Mouse (Mus musculus) thymus, adult 18-20 months (tissue): ENCODE results near the gene Gpkow.
A peak's percentile ranks its signal among the peaks of the same experiment; 100 is the strongest.

Source experiments
- DNase-seq, 2 experiments: peaks; one replicate each; pipeline ENCODE4 v3.0.0; 2022; ENCODE audit warnings: mixed read lengths in 2 of 2

Gpkow gene

DNA sequence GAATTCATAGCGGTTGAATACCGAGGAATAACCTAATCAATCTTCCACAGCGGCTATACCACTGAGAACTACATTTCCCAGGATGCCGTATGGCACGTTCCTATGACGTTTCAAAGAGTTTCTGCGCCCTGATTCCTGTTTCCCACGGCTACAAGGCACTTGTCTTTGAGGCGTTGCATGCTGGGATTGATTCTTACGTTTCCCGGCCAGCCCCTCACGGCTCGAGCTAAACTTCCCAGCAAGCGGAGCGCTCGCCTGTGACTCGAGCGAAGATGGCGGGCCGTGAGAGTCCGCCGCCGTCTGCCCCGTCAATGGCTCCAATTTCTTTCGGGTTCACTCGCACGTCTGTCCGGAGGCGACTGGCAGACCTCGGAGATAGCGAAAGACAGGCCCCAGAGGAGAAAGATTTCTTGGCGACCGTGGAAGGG lies at the start of gene Gpkow:
Gpkow (plus strand) TSS at position 178 of the 428 bp plus-strand sequence.
- DNase-seq = peak; percentile 70 to 79

DNA sequence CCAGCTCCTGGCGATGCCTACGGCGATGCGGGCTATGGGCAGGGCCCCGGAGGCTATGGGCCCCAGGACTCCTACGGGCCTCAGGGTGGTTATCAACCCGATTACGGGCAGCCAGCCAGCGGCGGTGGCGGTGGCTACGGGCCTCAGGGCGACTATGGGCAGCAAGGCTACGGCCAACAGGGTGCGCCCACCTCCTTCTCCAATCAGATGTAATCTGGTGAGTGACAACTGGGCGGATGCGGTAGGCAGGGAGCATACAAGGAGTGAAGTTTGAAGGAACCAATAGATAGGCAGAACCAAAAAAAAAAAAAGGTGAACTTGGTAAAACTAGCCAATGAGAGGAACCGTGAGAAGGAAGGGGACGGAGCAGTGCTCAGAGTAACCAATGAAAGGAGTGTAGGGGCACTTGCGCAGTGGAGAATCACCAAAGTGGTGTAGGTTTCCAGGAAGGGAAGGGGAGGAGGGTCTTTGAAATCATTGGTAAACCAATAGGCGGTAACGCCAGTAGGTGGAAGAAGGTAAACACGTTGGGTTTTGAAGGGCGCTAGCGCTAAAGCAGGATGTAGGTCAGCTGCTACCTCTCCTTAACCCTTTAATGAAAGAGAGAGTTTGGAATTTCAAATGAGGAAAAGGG lies 48.1 kb upstream of the Gpkow start:
- peak; percentile 71 to 85 for DNase-seq

DNA sequence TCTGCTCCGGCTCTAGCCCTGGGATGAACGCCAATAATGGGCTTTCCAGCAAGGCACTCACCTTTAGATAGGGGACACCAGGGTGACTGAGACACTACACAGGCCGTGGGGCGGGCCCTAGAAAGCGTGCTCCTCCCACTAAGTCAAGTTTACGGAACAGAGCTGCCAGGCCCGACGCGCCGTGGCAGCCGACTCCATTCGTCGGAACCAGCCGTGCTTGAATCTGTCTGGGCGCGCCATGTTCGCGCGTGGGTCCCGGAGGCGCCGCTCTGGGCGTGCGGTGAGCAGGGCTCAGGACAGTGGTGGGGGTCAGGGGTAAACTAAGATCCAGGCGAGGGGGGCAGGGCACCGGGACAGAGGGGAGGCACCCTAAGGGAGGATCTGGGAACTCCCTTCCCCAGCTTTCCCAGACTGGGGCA lies 39.7 kb upstream of the Gpkow start, which contains the start of gene Prickle3:
Prickle3 (plus strand) TSS at position 40 of the 419 bp plus-strand sequence.
- peak in 1 of 2 experiments; percentile 26 for DNase-seq

DNA sequence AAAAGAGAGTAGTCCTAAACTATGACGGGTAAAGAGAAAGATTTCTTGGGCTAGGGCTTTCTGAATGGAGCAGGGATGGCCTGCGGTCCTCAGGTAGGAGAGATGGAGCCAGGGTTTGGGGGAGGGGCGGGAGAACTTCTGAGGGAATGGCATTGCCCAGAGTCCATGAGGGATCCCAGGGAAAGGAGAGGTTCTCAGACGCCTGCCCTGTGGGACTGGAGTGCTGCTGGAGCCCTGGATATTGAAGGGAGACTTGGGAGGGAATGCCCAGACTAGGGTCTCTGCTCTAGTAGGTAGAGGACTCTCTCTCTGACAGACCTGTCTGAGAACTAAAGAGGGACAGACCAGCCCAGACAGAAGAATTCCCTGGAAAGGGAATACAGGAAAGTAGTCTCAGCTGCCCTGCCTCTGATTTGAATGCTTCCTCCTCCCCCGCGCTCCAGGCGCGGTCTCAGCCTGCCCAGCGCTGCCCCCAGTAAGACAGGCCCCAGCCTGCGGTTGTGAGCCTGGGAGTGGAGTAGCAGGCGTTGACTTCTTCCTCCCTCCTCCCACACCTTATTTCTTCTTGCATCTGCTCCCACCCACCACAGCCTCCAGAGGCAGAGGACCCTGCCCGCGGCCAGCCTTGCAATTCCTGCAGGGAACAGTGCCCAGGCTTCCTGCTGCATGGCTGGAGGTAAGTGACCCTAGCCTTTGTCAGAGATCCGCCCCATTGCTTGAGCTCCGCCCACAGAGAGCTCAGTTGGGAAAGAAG lies 38.7 kb upstream of the Gpkow start:
- no peak for DNase-seq

DNA sequence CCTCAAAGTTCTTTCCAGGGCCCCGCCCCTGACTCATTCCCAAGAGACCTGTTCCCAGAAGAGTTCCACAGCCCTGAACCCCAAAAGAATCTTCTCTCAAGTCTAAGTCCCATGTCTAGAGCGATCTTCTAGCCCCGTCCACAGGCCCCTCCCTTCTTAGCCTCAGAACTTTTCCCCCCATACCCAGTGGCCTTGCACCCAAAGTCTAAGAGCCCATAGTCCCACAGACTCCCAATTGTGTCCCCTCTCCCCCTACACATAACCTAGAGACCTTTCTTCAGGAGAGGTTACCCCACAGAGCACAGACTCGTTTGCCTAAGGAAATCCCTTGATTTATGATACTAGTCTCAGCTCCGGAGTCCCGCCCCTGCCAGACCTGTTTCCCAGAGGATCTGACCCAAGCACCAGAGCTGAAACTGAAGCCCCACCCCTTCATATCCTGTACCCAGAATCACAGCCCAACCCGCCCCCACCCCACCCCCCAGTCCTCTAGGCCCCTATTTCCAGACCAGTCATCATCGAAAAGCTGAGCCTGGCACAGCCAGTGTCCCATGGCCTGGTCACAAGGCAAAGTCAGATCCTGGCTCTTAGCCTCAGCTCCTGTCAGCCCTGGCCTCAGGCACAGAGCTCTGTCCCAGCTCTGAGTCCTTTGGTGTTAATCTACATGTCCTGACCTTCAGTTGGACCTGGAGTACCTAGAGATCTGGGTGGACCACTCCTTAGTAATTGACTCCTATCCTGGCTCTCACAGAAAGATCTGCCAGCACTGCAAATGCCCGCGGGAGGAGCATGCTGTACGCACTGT lies 37.9 kb upstream of the Gpkow start:
- no peak for DNase-seq

DNA sequence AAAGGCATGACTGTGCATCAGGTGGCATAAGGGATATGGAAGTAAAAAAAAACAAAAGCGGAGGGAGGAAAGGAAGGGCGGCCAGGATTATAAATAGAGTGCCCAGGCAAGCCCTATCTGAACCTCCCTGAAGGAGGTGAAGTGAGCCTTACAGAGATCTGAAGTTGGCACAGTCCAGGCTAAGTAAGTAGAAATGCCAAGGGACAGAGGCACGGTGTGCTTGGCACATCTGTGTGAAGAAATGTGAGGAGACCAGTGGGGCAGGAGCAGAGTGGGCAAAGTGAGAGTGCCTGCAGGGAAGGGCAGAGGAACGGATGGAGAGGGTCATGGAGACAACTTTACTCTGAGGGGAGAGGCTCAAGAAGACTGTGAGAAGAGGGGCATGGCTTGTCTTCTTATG lies 35.8 kb upstream of the Gpkow start:
- no peak for DNase-seq

DNA sequence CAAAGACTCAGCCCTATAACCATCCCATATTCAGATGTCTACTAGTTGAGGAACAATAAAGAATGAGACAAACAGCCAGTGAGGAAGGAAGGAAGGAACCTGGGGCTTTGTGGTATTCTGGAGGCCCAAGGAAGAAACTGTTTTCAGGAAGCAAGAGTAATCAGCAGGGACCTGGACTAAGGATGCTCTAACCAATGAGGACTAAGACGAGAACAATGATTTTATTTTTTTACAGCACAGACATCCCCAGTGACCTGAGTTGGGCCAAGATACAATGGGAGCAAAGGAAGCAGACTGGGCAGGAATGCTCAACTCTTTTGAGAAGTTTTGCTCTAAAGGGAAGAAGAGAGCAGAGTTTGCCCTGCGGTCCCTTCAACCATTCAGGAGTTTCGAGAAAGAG lies 34.0 kb upstream of the Gpkow start:
- DNase-seq = no peak

DNA sequence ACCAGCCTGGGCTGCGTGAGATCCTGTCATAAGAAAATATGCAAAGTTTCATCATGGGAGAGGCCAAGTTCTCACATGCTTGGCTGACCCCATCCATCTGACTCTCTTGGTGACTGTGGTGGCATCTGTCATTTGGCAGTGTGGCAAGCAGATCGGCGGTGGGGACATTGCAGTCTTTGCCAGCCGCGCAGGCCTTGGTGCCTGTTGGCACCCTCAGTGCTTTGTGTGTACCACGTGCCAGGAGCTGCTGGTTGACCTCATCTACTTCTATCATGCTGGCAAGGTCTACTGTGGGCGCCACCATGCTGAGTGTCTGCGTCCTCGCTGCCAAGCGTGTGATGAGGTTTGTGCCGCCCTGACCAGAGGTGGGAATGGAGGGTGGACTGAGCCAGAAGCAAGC lies 32.1 kb upstream of the Gpkow start:
- no peak for DNase-seq

DNA sequence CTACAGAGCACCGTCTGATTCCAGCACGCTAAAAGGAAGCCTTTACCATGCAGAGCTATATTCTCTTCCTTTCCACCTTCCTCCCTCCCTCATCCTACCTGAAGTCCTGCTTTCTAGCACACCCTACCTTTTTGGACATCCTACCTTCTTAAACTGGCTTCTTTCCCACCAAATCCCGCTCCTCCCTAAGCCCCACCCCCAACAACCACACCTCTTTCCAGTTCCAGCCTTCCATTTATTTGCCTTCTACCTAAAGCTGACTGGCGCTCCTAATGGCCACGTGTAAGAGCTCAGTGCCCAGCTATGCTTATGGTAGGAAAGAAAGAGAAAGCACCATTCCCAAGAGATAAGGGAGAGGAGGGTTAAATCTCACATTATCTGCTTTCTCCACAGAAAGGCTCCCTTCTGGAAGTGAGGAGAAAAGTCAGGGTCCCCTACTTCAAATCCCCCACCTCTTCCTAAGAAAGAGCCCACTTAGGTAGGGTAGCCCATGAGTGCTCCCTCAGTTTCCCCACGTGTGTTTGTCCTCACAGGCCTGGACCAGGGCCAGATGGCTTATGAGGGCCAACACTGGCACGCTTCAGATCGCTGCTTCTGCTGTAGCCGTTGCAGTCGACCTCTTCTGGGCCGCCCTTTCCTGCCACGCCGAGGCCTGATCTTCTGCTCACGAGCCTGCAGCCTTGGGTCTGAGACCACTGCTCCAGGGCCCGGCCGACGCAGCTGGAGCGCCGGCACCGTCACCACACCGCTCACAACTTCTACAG lies 31.0 kb upstream of the Gpkow start:
- no peak for DNase-seq

DNA sequence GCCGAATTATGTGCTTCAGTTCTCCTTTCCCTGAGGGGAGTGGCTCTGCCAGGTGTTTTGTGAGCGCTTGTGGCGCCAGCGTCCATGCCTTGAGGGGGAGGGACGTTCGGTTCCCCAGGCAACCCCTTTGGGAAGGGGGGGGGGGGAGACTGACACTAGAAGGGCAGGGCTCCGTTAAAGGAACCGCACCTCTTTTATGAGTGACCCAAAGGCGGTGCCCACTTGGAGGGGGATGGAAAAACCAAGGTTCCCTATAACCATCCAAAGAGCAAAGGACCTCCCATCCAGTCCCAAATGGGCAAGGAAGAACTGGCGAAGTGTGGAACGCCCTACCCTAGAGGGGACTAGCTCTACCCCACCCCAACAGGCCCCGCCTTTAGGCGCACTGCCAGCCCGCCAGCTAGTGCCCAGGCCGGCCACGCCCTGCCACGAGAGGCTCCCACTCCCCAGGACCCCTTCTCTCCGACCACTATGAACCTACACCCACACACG lies 26.5 kb upstream of the Gpkow start:
- DNase-seq = peak in 1 of 2 experiments; percentile 56

DNA sequence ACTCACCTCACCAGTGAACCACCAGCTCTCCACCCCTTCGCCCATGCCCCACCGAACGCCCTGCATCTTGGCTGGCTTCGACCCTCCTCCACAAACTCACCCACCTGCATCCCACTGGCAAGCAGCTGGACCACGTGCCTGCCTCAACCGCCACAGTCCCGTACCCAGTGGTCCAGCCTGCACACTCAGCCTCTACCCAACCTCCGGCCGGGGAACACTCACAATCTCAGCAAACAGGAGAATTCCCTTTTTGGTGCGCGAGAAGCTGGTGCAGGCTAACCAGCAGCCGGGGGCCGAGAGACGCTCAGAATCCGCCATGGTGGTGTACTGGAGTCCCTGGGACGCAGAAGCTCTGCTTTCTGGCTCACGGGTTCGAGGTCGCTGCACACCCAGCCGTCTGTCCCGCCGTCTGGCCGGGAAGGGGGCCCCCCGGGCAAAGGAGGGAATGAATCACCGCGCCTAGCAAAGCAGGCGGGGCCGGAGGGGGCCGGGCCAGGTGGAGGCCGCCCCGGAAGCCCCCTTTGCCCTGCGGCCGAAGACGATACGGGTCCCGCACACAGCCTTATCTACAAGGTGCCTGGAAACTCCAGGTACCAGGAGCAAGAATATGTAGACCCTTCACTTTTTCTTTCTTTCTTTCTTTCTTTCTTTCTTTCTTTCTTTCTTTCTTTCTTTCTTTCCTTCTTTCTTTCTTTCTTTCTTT lies 25.9 kb upstream of the Gpkow start, which contains the start of gene Plp2:
Plp2 (minus strand) TSS at position 470 of the 703 bp plus-strand sequence.
- DNase-seq = peak in 1 of 2 experiments; percentile 25

DNA sequence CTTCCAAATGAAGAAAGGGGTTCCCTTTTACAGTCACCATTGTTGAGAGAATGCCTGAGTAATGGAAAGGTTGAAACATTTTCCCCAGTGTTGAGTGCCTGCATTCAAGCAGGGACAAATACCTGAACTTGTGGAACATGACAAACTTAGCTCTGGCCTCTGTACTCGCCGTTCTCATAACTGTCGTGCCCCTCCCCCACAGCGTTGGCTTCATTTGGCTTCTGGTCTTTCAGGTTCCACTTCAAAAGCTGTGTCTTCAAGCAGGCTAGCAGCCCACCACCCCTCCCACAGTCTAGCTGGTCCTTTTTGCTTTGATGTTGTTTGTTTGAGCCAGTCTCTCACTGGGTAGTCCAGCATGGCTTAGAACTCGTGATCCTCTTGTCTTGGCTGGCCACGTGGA lies 24.2 kb upstream of the Gpkow start:
- DNase-seq = no peak

DNA sequence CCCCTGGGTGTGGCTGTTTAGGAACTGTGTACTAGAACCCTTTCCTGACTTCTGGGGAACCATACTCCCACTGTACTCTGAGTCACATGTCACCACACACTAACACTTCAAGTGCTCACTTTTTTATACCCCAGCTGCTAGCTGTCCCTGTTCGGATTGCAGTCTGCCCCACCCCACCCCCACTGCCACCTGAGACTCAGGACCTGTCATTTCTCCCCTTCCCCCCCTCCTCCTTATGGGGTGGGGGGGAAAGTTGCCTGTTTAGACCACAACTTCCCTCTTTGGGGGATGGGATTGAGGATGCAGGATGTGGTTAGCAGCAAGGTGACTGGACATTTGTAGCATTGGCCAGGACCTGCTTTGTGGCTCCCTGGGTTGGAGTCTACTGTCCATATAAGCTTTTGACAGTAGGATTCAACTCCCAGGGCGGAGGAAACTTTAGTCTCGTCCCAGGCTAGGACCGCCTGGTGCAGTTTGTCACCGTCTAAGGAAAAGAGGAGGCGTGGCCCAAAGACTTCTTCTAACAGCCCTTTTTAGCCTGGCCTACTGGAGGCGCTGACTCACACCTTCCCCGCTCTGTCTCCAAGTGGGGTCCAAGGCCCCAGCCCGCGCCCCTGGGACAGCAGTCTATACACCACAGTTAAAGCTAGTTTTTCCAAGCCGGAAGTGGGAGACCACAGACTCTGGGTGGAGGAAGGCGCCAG lies 23.2 kb upstream of the Gpkow start:
- peak in 1 of 2 experiments; percentile 38 for DNase-seq

DNA sequence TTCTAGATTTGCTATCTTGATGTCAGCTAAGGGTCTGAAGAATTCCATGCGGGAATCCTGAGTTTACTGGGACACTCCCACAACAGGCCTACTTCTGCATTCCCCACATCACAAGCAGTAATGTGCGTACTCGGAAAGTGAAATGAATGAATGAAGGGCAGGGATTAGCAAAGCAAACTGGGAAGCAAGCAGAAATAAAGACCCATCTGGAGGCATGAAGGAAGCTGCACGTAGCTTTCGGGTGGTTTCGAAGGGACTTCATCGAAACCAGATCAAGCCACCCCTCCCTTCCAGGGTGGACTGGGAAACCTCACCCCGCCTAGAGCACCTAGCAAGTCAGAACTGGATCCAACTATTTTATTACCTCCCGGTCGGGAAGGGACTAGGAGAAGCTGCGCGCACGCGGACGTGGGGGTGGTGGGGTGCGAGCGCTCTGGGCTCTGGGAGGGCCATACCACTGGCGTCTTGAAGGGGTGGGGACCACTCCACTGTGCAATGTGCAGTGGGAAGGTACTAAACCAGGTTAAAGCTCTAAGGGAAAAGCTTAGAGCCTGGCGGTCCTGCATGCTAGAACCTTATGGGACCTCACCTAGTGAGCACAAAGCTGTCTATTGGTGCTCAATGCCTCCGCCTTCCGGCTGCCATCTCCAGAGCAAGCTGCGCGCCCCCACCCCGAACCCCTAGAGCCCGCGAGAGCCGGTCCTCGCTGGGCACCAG lies 22.5 kb upstream of the Gpkow start:
- peak in 1 of 2 experiments; percentile 26 for DNase-seq

DNA sequence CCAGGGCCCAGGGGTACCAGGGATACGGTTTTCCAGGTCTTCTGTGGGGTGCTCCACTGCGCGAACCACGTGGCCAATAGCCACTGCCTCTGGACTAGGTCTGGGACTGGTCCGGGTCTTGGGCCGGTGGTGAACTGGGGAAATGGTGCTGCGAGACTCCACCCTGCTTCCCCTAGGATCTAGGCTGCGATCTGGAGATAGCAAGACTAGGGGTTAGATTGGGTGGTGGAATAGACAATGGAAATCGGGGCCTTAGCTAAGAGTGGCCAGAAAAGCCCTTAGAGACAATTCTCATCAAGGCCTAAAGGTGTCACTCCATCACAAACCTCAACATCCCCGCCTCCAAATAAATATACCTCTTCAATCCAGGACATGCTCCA lies 21.9 kb upstream of the Gpkow start:
- DNase-seq = no peak

DNA sequence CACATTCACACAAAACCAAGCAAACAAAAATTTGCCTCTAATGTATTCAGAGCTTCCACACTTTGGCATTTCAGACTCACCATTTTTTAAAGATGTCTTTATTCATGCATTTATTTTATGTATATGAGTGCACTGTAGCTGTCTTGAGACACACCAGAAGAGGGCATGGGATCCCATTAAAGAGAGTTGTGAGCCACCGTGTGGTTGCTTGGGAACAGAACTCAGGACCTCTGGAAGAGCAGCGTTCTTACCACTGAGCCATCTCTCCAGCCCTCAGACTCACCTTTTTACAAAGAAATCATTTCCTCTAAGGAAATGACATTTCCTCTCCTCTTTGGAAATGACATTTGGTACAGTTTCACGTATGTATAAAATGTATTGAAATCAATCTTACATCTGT lies 17.9 kb upstream of the Gpkow start:
- DNase-seq = no peak

DNA sequence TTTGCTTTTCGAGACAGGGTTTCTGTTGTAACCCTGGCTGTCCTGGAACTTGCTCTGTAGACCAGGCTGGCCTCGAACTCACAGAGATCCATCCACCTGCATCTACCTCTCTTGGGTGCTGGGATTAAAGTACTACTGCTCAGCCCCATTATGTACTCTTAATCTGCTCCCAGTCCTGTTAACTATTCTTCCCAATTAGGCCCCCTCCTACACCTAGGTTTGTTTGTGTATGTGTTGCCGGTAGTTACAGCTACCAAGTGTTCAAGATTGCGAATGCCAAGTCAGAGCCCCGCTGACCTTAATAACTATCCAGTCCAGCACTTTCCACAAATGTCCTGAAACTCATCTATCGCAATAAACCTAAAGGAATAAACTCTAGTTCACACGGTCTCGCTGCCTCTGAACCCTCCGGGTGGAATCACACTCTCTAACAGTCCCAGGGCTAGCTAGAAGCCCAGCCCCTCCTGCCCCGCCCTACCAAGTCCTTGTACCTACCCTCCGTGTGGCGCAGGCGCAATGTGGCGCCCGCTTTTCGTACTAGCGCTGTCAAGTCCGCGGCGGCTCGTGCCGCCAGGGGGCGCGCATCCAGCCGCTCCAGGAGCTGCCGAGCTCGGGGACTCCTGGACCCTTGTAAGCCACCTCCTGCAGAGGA lies 17.4 kb upstream of the Gpkow start:
- DNase-seq = peak; percentile 74 to 77

DNA sequence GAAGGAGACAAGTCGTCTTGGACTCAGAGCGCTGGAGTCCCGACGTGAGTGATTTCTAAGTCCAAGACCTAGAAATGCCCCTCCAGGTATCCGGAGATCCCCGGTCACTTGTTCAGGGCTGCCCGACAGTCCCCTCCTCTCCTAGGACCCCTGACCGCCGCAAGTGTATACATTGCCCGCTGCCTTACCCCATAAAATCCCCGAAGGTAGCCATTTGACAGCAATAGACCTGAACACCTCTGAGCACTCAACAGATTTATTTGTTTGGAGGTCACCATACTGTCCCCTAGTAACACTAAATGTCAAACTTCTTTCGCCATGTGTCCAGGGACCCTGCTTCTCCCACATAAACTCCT lies 16.9 kb upstream of the Gpkow start:
- DNase-seq = no peak

DNA sequence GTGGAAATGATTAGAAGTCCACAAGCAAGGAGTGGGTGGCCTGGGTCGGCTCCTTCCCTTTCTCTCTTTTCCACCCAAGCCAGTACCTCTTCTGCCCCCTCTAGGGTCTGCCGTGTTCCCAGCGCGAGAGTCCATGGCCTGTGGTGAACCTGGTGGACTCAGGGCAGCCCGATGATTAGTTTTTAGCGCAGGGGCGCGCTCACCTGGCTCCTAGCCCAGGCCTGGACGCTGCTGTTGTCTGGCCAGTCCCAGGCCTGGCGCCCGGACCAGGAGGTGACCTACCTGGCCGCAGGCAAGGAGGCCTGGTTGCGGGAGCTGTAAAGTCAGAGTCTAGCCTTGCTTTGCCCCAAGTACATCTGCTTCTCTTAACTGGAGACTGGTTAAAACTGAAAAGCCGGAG lies 16.1 kb upstream of the Gpkow start, which contains the start of gene Magix:
Magix (minus strand) TSS at position 388 of the 400 bp plus-strand sequence.
- DNase-seq = no peak

DNA sequence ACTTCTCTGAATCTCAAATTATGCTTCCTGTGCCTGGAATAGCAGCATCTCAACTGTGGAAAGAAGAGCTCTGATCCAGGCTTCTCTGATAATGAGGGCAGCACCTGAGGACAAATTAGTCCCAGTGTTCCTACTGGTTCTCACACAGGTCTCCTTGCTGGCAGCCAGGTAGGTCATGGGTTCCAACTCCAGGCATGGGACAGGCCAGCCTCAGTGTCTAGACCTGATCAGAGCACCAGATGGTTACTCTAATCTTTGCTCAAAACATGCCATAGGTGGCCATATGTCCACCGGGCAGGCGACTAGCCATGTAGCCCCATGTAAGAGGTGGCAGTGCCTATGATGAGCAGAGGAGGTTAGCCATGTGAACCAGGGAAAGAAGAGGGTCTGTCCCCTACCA lies 8.6 kb upstream of the Gpkow start:
- DNase-seq = no peak
